Mouse (Mus musculus): ENCODE data around the gene Smox.

Gene Smox

DNA sequence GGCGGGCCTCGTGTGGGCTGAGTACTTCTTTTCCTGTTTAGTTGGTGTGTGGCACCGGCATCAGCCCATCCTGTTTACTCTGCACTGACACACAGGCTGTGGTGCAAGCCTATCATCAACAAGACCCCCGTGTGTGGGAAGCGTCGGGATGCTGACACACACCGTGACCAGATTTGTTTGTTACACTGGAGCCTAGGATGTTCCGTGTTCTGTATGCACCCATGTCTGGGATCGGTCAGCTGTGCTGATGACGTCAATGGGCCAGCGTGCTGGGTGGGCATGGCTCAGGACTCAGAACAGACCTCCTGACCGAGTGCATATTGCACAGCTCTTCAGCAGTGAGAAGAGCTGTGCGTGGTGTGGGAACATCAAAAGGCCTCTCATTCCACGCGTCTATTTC lies 6.2 kb upstream of the Smox start:
- no peak for DNase-seq

DNA sequence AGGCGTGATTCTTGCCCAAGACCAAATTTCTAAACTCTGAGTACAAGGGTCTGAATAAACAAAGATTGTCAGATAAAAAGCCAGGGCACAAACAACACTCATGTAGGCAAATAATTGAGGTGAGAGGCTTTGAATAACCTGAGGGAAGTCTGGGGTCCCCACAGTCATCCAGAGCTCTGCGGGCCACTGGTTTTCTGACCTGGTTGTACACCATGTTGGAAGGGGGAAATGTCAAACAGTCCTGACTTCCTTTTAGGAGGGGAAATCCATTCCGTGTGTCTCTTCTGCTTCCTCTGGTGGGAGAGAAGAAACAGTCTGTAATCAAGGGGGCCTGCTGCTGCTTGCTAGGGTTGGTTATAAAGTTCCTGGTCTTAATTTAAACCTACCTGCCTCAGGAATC lies 5.2 kb upstream of the Smox start:
- DNase-seq = no peak

DNA sequence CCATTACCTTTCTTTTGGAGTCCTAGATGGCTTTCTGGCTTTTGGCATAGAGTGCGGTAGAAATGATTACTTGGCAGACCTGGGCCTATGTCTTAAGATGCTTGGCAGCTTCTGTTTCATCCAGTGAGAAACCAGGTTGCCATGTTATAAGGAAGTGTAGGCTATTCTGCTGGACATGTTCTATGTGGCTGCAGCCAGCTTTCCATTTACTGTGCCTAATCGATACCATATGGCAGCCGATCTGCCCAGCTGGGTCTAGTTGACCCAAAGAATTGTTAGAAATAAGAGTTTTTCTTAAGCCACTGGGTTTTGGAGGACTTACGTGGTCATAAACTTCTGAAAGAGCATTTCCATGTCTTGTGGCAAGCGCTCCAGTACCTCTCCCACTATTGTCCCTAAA lies 4.0 kb upstream of the Smox start:
- no peak for DNase-seq

DNA sequence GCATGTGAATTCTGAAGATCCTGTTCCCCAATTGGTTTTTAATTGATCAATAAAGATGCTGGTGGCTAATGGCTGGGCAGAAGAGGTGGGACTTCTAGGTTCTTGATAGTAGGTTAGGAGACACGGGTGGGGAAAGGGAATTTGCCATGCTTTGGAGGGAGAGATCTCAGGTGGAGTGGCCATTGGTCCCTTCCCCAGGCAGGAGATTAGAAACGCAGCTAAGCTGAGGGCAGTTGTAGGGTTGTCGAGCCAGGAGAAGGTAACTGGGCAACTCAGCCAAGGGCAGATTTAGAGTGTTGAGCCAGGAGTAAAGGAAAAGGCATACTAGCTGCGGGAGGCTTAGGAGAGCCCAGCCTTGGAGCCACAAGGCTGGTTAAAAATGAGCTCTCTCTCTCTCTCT lies 3.0 kb upstream of the Smox start:
- DNase-seq = no peak

DNA sequence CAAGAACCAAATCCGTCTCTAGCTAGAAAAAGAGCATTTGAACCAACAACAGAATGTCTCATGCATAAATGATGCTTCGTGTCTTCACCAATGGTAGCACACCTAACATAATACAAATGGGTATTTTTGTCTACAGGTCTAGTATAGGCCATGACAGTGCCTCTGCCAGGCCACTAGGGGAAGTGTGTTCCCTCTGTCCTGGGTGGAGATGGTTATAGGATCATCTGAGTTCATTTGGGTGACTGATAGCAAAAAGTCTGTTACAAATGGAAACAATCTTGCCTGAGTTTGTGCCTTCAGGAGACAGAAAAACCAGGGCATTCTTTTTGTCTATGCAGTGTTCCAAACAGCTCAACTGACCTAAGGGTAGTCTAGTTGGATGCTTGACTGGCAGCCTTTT lies 2.4 kb upstream of the Smox start:
- no peak for DNase-seq

DNA sequence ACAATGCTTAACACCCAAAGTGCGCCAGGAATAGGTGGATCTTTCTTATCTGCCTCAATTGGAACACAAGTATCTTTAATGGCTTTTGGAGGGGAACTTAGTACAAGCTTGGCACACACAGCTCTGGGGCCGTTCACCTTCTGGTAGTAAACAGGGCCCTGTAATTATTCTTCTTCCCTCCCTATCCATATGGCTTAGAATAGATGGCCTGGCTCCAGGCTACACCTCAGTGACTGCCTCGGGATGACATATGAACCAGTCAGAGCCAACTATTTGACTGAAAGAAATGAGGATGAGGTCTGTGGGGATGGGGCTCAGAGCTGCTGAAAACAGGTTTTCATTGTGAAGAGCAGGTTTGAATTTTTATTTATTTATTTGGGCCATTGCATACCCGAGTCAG lies 1.7 kb upstream of the Smox start:
- no peak for DNase-seq

DNA sequence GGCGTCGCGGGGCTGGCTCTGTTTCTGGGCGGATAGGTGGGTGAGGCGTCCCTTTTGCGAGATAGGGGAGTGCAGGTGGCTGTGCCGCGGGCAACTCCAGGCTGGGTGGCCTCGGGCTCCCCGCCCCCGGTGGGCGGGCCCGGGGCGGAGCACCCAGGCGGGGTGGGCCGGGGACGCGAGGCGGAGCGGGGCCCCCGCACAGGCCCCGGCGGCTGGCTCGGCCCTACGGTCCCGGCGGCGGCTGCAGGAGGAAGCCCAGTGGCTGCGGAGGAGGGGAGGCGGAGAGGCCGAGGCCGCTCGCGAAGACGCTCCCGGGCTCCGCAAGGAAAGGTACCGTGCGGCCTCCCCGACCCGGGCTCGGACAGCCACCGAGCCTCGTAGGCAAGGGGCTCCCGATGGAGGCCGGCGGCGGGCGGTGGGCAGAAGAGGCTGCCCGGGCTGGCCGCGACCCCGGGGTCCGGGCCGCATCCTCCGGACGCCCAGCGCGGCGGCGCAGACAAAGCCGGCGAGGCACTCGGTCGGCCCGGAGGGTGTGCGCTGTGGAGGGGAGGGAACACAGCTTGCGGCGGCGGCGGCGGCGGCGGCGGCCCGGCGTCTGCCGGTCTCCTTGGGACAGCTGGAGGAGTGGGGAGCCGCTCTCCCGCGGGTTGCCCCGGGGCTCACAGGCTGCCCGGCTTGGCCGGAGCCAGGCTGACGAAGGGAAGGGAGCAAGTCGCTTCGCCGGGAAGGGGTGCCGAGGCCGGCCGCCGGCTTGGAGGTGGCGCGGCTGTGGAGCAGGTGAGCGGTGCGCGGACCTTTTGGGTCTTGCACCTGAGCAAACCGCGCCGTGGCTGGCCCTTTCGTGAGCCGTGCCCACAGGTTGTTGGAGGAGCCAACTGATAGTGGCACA lies 655 bp downstream of the Smox start:
- peak; percentile 80 to 91 for DNase-seq

DNA sequence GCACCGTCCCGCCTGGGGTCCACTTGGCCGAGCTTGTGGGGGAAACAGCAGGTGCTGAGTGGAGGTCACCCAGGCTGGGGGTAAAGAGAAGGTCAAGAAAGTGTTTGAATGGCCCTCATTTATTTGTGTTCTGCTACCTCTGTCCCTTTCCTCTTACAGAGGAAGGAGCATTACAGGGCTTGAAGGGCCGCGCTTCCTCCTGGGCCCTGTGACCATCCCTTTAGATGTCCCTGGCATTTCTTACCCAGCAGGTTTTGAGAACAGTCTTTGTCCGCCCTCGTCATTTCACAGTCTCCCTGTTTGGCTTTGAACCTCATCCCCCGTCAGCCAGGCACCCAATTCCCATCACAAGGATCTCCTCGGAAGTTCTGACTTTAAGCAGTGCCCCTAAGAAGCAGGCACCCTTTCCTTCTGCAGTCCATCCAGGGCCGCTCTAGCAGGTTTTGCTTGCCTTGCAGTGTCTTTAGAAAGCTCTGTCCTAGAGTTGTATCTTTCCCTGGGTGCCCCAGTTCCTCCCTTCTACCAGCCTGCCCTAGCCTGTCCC lies 1.4 kb downstream of the Smox start:
- DNase-seq = no peak

DNA sequence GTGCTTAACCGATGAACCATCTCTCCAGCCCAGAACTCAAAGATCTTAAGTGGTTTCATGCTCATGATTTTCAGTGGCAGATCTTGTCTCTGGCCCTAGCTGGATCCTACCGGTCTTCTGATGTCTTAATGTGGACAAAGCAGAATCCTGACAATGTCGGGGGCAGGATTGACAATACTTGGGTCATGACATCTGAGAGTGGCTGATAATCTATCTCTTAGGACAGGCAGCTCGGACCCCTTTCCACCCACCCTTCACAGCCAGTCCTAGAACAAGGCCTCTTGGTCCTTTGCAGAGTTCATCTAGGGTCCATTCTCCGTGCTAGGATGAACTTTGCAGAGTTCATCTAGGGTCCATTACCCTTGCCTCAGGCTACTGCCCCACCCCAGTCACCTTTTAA lies 2.1 kb downstream of the Smox start:
- DNase-seq = no peak

DNA sequence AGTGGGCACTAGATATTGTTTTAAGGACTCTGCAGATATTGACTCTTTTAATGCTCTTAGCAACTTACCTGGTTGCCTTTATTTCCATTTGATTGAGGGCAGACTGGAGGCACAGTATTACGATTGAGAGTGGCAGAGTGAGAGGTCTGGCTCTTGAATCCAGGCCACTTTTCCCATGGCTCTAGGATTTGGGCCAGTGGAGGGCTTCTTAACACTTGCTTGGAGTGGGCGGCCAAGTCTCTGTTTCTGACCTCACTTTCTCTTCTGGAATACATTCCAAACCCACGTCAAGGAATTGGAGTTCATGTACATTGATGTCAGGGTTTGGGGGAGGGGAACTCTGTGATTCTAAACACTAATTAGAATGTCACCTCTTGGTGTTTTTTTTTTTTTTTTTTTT lies 4.0 kb downstream of the Smox start:
- no peak for DNase-seq

DNA sequence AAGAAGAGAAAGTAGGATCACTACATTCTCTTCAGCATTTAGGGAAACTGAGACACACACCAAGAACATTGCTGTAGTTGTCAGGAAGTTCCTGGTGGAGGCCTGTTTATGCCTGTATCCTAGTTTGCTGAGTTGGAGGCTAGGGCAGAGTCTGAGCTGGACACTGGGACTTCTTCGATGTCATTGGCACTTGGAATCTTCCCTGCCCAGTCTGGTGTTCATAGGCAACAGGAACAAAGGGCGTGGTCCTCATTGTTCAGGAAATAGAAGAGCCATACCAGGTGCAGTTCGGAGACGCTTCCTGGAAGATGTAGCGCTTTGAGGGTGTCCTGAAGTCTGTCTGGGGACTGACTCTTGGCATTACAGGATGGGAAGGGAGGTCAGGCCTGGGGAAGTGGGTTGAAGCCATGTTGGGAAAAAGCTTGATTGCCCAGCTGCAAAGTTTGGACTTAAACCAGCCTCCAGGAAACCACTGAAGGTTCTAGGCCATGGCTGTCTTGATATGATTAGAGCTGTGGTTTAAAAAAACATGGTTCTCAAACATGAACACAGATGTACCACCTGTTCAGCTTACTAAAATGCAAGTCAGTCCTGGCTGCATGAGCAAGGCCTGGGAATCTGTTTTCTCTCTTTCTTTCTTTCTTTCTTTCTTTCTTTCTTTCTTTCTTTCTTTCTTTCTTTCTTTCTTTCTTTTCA lies 5.0 kb downstream of the Smox start:
- DNase-seq = peak in 1 of 2 experiments; percentile 21

DNA sequence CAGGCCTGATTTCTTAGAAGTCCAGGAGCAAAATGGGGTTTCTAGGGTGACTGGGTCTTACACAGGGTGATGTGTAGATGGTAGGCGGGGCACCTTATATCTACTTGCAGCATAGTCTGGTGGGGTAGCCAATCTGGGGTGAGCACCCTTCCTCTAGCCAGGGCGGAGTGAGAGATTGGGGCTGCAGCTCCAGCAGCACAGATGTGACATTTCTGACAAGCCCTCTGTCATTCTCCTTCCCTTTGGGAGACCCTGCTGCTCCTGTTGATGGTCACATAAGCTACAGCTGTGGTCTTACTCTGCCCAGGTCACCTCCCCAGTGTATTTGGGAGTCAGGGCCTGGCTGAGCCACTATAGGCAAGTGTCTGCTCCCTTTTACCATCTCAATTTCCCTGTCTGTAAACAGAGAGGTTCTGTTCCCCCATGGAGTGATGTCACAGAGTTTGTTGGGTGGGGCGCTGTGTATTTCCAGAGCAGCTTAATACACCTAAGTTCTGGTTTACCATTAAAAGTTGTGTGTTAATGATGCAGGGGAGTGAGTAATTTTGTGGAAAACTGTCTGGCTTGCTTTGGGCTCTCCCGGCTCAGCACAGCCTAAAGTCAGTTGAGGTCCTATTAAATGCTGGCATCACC lies 6.0 kb downstream of the Smox start:
- no peak for DNase-seq

DNA sequence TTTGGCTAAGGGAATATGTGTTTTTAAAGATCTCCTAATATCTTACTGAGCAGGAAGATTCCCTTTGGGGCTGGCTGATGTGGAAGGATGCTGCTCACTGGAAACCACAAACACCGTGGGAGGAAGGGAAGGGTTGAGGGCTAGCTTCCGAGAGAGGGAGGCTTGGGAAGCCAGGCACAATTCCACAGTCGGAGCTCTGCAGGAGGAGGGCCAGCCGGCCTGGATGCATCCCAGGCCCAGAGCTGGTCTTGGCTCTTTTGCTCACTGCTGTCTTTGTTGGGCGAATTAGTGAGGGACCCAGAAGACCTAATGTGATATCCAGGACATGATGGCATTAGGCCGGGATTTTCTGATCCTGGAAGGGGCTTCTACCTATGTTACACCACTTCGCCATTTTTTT lies 6.9 kb downstream of the Smox start:
- DNase-seq = no peak

DNA sequence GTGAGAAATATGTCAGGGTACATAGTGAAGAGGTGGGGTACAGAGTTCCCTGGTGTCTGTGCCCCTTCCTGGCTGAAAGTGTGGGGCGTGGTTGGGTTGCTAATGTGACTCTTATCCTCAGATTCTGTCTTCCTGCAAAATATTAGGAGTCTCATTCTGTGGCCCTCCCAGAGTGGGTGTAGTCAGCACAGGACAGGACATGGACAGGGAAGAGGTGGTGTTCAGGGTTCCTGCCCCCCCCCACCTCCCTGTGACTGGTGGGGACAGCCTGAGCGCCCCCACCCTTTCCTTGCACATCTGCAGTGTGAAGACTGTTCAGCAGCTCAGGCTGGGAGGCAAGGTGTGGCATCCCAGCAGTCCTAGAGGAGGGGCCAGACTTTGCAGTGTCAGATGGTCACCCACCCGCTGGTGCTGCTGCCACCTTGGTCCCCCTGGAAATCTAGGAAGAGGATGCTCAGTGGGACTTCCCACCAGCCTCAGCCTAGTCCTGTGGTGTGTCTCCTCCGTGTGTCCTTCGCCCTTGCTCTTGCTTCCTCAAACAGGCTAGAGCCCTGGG lies 8.1 kb downstream of the Smox start:
- peak; percentile 30 to 56 for DNase-seq

DNA sequence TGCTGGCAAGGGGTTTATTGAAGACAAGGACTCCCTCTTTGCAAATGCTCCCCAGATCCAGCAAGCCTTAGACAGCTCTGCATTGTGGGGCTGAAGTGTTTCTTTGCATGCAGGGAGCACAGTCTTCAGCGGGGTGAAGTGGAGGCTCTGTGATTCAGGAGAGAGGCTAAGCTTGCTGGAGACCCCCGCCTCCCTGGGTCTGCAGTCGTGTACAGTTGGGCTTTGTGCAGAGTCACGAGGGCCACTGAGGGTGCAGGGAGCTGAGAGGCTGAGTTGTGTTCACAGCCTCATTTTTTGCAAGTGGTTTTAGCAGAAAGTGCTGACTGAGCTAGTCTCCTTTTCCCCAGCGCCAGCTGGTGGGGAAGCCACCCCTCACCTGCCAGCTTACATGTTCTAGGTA lies 10.6 kb downstream of the Smox start:
- DNase-seq = no peak

DNA sequence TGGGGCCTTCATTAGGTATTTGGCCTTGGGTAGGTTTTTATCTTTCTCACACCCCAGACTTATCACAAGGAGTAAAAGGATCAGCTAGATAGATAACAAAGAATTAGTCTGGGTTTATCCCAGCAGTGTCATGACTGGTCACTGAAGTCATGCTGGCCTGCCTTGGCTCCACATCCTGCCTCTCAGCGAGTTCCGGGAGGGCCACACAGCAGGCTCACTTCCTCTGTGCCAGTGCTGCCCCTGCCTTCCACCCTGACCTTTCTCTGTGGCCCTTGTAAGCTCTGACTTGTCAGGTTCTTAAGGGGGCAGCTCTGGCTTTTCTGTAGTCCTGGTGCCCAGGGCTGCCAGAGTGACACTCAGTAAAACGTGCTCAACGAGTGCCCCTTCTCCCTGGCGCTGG lies 11.3 kb downstream of the Smox start:
- peak in 1 of 2 experiments; percentile 24 for DNase-seq

DNA sequence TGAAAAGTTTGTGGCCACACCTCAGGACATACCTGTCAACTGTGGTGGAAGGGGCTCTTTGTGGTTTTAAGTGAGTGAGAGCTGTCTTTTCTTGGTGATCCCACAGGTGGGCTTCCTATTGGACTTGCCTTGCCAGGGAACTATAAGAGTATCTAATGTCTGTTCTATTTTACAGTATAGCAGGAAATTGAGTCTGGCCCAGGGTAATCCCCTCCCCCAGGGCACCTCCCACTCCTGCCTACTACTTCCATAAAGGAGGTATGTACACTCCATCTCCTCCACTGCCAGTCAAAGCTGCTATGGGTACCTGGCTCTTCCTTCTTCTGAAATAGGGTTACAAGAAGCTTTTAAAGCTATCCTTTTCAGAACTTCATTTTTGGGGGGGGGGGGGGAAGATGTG lies 14.1 kb downstream of the Smox start:
- DNase-seq = no peak

DNA sequence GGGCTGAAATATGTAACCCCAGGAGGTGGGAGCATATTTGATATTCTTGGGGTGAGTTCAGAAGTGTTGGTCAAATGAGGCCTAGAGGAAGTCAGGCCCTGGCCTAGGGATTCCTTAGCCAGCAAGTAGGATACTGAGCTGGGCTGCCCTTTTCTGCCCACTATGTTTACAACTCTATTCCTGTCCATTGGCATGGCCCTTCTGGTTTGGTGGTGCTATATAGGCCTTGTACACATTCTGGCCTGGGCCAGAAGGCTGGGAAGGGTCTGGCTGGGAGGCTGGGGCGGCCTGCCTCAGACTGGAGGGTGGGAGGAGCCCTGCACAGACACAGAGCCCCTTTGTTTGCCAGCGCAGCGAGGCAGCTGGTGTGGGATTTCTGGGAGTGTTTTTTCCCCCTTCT lies 15.1 kb downstream of the Smox start:
- no peak for DNase-seq

DNA sequence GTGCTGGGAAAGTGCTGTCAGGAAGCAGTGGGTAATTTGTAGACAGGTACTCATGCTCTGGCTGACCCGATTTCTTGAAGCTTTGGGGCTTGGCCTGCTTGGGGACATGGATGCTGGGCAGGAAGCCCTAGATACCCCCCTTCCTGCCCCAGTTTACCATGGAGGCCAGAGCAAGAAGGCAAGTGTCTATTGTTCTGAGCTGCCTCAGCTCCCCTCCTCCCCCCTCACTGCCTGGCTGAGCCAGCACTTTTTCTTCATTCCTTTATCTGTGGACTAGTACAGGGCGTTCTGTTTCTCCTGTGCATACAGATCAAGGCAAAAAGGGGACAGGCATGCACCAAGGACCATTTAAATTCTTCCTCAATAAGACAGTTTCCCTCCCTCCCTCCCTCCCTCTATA lies 17.2 kb downstream of the Smox start:
- DNase-seq = no peak

DNA sequence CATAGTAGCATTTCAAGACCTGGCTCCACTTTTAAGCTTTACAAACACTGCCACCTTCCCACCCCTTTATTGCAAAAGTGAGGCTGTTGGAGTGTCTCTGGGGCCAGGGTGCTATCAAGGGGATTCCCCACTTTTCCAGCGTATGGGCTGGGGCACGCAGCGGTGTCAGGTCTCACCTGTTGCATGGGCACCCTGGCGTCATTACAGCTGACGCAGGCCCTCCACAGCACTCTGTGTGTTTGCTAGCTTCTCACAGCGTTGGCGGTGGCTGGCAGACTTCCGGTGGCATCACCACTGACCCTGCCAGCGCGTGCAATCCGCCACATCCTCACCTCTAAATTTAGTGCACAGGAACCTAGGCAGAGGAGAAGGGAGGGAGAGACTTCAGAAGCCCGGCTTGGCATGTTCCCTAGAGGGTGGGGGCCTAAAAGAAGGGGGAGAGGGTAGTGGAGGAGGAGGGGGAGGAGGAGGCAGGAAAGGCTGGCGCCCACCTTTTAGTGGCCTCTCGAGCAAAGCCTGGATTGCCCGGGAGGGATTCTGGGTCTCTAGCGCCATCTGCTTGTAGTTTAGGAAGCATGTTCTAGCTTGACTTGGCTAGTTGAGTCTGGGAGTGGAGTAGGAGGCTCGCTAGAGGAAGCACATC lies 18.5 kb downstream of the Smox start:
- DNase-seq = peak; percentile 57 to 71

DNA sequence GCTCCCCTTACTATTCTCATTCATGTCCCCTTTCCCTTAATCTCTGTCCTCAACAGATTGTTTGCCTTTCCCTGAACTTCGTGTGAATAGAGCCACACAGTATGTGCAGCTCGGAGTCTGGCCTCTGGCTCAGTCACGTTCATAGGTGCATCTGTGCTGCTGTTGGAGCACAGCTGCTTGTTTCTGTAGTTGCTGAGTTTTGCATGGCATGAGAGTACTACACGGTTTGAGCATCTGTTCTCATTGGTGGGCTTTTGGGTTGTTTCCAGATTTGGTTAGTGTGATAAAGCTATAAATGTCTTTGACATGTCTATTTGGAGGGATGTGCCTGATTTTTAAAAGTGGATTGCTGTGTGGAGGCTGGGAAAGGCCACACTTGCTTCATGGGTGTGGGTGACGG lies 19.2 kb downstream of the Smox start:
- DNase-seq = no peak

DNA sequence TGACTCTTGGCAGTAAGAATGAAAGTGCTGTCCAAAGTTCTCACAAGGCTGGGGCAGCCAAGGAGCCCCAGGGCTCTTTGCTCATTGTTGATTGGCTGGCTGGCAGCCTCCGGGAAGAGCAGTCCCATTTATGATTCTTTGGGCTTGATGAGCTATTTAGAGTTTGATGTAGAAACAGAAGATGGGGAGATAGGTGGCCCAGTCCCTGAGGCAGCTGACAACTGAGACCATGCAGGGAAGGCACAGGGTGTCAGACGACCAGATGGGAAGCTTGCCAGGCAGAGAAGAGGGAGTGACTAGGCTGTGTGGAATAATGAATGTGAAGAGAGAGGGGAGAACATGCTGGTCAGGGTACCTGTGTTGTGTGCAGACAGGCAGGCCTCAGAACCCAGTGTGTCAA lies 22.2 kb downstream of the Smox start:
- DNase-seq = no peak
